In the genomic region with DNA sequence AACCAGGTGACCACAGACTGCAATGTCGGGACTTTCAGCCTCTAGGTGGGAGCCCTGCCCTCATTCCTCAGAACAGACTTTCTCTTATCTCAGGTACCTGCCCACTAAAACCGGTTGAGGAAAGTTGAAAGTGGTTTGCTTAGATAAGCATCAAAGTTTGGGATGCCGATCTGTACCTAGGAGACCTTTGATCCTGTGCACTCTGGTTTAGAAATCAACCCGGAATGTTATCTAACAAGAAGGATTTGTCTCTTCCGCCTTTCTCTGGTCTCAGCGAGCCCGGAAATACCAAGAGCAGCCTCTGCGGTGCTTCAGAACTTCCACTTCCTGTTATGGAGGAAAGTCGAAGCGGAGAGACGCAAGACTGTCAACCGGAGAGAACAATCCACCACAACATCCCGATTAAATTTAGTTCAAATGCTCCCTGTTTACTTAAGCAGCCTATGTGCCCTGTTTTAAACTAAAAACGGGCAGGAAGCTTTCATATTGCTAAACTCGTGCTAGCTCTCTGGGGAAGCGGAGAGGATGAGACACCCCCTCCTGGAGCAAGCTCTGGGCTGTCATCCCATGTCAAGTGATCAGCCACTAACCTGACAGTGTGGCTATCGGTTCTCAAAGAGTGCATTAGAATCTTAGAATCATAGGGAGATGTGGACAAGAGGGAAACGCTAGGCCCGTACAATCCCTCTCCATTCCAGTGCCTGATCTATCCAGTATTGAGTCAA, we compare ENCODE assay signal across 9 mouse cellular contexts. TPM values are rescaled to one million over a fixed set of nuclear protein-coding genes. Genes with fewer than 3 reads are reported as not detected.
A peak's percentile ranks its signal among the peaks of the same experiment; 100 is the strongest.
DNase-seq lines count a peak whose midpoint lies in the region; ATAC-seq and TF ChIP-seq lines count a peak whose summit lies in the region.
"Had no signal": no experiment of that assay in that cellular context is flagged by ENCODE, and none has a peak within 500 bp of the region (broad histone marks: within the 10 kb centered on the region; RNA-seq: fewer than 3 reads in every experiment).

No protein-coding gene starts in this region.

- H3K4me2 ChIP-seq in intestine, embryonic 15.5 days (replicated peaks) = no peak overlapping the region
- no peak overlapping the region for H3K4me2 ChIP-seq in intestine, embryonic 16.5 days (ENCODE audit: low read depth, low read length)
- H3K4me2 ChIP-seq in heart, embryonic 14.5 days (ENCODE audit: low read length) = peak overlapping the region; percentile 34
- H3K4me2 ChIP-seq in liver, embryonic 15.5 days = peak overlapping the region; percentile 23
- H3K4me2 ChIP-seq in forebrain, embryonic 13.5 days = no peak overlapping the region

- no peak overlapping the region for H3K27ac ChIP-seq in intestine, embryonic 15.5 days
- H3K27ac ChIP-seq in intestine, embryonic 16.5 days (ENCODE audit: low read length) = no peak overlapping the region
- H3K27ac ChIP-seq in heart, embryonic 14.5 days (replicated peaks in 1 of 2; ENCODE audit: control insufficient read depth in 1 of 2, insufficient read depth in 1 of 2, low read depth in 2 of 2, low read length in 2 of 2) = peak overlapping the region; percentile 58 to 66; a peak in 3 of 4 replicates
- H3K27ac ChIP-seq in liver, embryonic 15.5 days (replicated peaks) = peak overlapping the region; percentile 35; the same call in 1 of the 2 replicates
- peak overlapping the region; percentile 56 for H3K27ac ChIP-seq in spleen, adult 2 months (ENCODE audit: insufficient read depth, low read length)
- no peak overlapping the region for H3K27ac ChIP-seq in forebrain, embryonic 13.5 days

- ATAC-seq in intestine, embryonic 15.5 days = peak; percentile 45; the same call in 1 of the 2 replicates
- ATAC-seq in intestine, embryonic 16.5 days = no peak
- no peak for ATAC-seq in heart, embryonic 14.5 days (ENCODE audit: insufficient number of reproducible peaks, insufficient read depth, low FRiP score, low read depth)
- peak; percentile 40; the same call in 1 of the 2 replicates for ATAC-seq in liver, embryonic 15.5 days (ENCODE audit: insufficient read depth)
- no peak for ATAC-seq in forebrain, embryonic 13.5 days

- no peak; the same call in 1 of the 2 replicates for TF ChIP-seq POLR2A in spleen, adult 2 months (IDR thresholded peaks at IDR 0.05; ENCODE audit: low read depth, low read length)

- no peaks in the 10 kb centered on the region for H3K27me3 ChIP-seq in intestine, embryonic 15.5 days (replicated peaks)
- H3K27me3 ChIP-seq in intestine, embryonic 16.5 days (replicated peaks; ENCODE audit: control insufficient read depth, insufficient read depth, low read length) = no peaks in the 10 kb centered on the region
- H3K27me3 ChIP-seq in heart, embryonic 14.5 days (ENCODE audit: control insufficient read depth, insufficient read depth, low read length) = no peaks in the 10 kb centered on the region
- no peaks in the 10 kb centered on the region for H3K27me3 ChIP-seq in liver, embryonic 15.5 days
- no peaks in the 10 kb centered on the region for H3K27me3 ChIP-seq in spleen, adult 2 months (ENCODE audit: control insufficient read depth, insufficient read depth, low read length)
- no peaks in the 10 kb centered on the region for H3K27me3 ChIP-seq in forebrain, embryonic 13.5 days

- H3K36me3 ChIP-seq in intestine, embryonic 15.5 days = no peaks in the 10 kb centered on the region
- H3K36me3 ChIP-seq in intestine, embryonic 16.5 days (ENCODE audit: control insufficient read depth, insufficient read depth, low read length) = no peaks in the 10 kb centered on the region
- H3K36me3 ChIP-seq in heart, embryonic 14.5 days (ENCODE audit: control insufficient read depth, insufficient read depth, low read length) = no peaks in the 10 kb centered on the region
- H3K36me3 ChIP-seq in liver, embryonic 15.5 days (replicated peaks) = no peaks in the 10 kb centered on the region
- H3K36me3 ChIP-seq in spleen, adult 2 months (ENCODE audit: control insufficient read depth, insufficient read depth, low read length) = no peaks in the 10 kb centered on the region
- H3K36me3 ChIP-seq in forebrain, embryonic 13.5 days (ENCODE audit: poor library complexity, severe bottlenecking) = no peaks in the 10 kb centered on the region
- H3K36me3 ChIP-seq: G1E had no signal

- DNase-seq in spleen, adult 2 months (ENCODE audit: low read depth in 1 of 2, low spot score in 2 of 2) = peak; percentile 43 to 58
- DNase-seq in ovary, postnatal 10 days (ENCODE audit: low spot score) = no peak
- DNase-seq in retina, postnatal 1 day = no peak

- no peak overlapping the region for H3K9ac ChIP-seq in intestine, embryonic 15.5 days
- H3K9ac ChIP-seq in intestine, embryonic 16.5 days (ENCODE audit: low read depth, low read length) = no peak overlapping the region
- no peak overlapping the region for H3K9ac ChIP-seq in heart, embryonic 14.5 days (ENCODE audit: low read length)
- no peak overlapping the region for H3K9ac ChIP-seq in liver, embryonic 15.5 days
- H3K9ac ChIP-seq in forebrain, embryonic 13.5 days = no peak overlapping the region

- 69% methylated on average over 19 of the region's 19 CpGs for WGBS in intestine, embryonic 15.5 days
- WGBS in intestine, embryonic 16.5 days = 72% methylated on average over 19 of the region's 19 CpGs
- 63% methylated on average over 19 of the region's 19 CpGs for WGBS in heart, embryonic 14.5 days
- WGBS in liver, embryonic 15.5 days (ENCODE audit: insufficient replicate concordance) = 31% methylated on average over 19 of the region's 19 CpGs
- WGBS in spleen, adult 2 months = 38% methylated on average over 19 of the region's 19 CpGs
- 90% methylated on average over 19 of the region's 19 CpGs for WGBS in forebrain, embryonic 13.5 days

- TF ChIP-seq CTCF in spleen, adult 2 months (IDR thresholded peaks at IDR 0.05; ENCODE audit: extremely low read depth, insufficient read depth, insufficient read length, insufficient replicate concordance) = no peak

- H3K9me3 ChIP-seq in intestine, embryonic 15.5 days = no peaks in the 10 kb centered on the region
- H3K9me3 ChIP-seq in intestine, embryonic 16.5 days (ENCODE audit: control insufficient read depth, low read length) = no peaks in the 10 kb centered on the region
- H3K9me3 ChIP-seq in heart, embryonic 14.5 days (ENCODE audit: control insufficient read depth, low read length) = no peaks in the 10 kb centered on the region
- no peaks in the 10 kb centered on the region for H3K9me3 ChIP-seq in liver, embryonic 15.5 days (replicated peaks)
- no peaks in the 10 kb centered on the region for H3K9me3 ChIP-seq in forebrain, embryonic 13.5 days (replicated peaks)
- H3K9me3 ChIP-seq: G1E had no signal

- H3K4me1 ChIP-seq in intestine, embryonic 15.5 days (replicated peaks) = no peaks in the 10 kb centered on the region
- no peaks in the 10 kb centered on the region for H3K4me1 ChIP-seq in intestine, embryonic 16.5 days (ENCODE audit: control insufficient read depth, insufficient read depth, low read length)
- H3K4me1 ChIP-seq in heart, embryonic 14.5 days (ENCODE audit: control insufficient read depth in 2 of 2, insufficient read depth in 2 of 2, low read length in 2 of 2) = no peaks in the 10 kb centered on the region
- H3K4me1 ChIP-seq in liver, embryonic 15.5 days (replicated peaks) = no peaks in the 10 kb centered on the region
- no peaks in the 10 kb centered on the region for H3K4me1 ChIP-seq in spleen, adult 2 months (ENCODE audit: control insufficient read depth, insufficient read depth, insufficient read length)
- H3K4me1 ChIP-seq in forebrain, embryonic 13.5 days = no peaks in the 10 kb centered on the region

- no peak overlapping the region for H3K4me3 ChIP-seq in intestine, embryonic 15.5 days (replicated peaks)
- no peak overlapping the region for H3K4me3 ChIP-seq in intestine, embryonic 16.5 days (ENCODE audit: low read length)
- no peak overlapping the region for H3K4me3 ChIP-seq in heart, embryonic 14.5 days (ENCODE audit: control insufficient read depth in 1 of 2, insufficient read depth in 1 of 2, low read depth in 1 of 2, low read length in 2 of 2)
- 0 out of 2 replicates have a peak overlapping the region, but pooled peaks have one; percentile 3 for H3K4me3 ChIP-seq in liver, embryonic 15.5 days (replicated peaks)
- H3K4me3 ChIP-seq in spleen, adult 2 months (ENCODE audit: extremely low read depth, insufficient read depth, insufficient read length) = peak overlapping the region; percentile 39
- H3K4me3 ChIP-seq in forebrain, embryonic 13.5 days = no peak overlapping the region

RNA-seq across cellular contexts. Expression of a gene that starts 32.0 kb away (rescaled TPM):
- polyA plus RNA-seq in intestine, embryonic 15.5 days (2015; fragmentation: Nextera tagmentation; extraction: Ambion mirVana) = 3.4 and 4.3 TPM in 2 replicates
- polyA plus RNA-seq in intestine, embryonic 16.5 days (2015; fragmentation: Nextera tagmentation; extraction: Ambion mirVana) = 3.3 and 3.5 TPM in 2 replicates
- polyA plus RNA-seq in heart, embryonic 14.5 days (2014; fragmentation: Nextera tagmentation; extraction: Ambion mirVana) = 35.1 and 35.9 TPM in 2 replicates
- polyA plus RNA-seq in liver, embryonic 15.5 days (2015; fragmentation: Nextera tagmentation; extraction: Ambion mirVana) = 1.7 and 2.0 TPM in 2 replicates
- 8.6 and 12.1 TPM in 2 replicates for polyA plus RNA-seq in spleen, adult 2 months (2012; rRNA removed)
- polyA plus RNA-seq in forebrain, embryonic 13.5 days (2015; fragmentation: Nextera tagmentation; extraction: Ambion mirVana) = 1.1 and 1.2 TPM in 2 replicates
- polyA plus RNA-seq: G1E had no signal

Comparison
In these comparisons a context has a peak if more than half of its experiments do, and no peak if none do; other contexts are left out.
1. ATAC-seq: peak in intestine, embryonic 15.5 days (single experiment) and liver, embryonic 15.5 days (single experiment); none in intestine, embryonic 16.5 days (single experiment), heart, embryonic 14.5 days (single experiment) and forebrain, embryonic 13.5 days (single experiment).
2. H3K27ac ChIP-seq: peak in heart, embryonic 14.5 days (2 of 2), liver, embryonic 15.5 days (single experiment) and spleen, adult 2 months (single experiment); none in intestine, embryonic 15.5 days (single experiment), intestine, embryonic 16.5 days (single experiment) and forebrain, embryonic 13.5 days (single experiment).
3. H3K4me2 ChIP-seq: peak in heart, embryonic 14.5 days (single experiment) and liver, embryonic 15.5 days (single experiment); none in intestine, embryonic 15.5 days (single experiment), intestine, embryonic 16.5 days (single experiment) and forebrain, embryonic 13.5 days (single experiment).
4. H3K4me3 ChIP-seq: peak in liver, embryonic 15.5 days (single experiment) and spleen, adult 2 months (single experiment); none in intestine, embryonic 15.5 days (single experiment), intestine, embryonic 16.5 days (single experiment), heart, embryonic 14.5 days (0 of 2) and forebrain, embryonic 13.5 days (single experiment).
5. DNase-seq: peak in spleen, adult 2 months (2 of 2); none in ovary, postnatal 10 days (single experiment) and retina, postnatal 1 day (single experiment).